Mouse (Mus musculus) limb, embryonic 11.5 days (tissue): Measurements from ENCODE around the gene Chaf1b. TPM values are rescaled to one million over a fixed set of nuclear protein-coding genes. Genes with fewer than 3 reads are reported as not detected.

Experiments used
- ATAC-seq: fragments of 200-750 bp; cut with Nextera tagmentation; 2 replicates; pipeline ENCODE4 v1.8.0; 2017; ENCODE audit warnings: low read depth; ENCODE audit not compliant: insufficient number of reproducible peaks, low FRiP score, low TSS enrichment
- DNase-seq: peaks from one replicate; pipeline ENCODE4 v3.0.0-alpha.2; 2015; ENCODE audit warnings: low spot score
- H3K27ac ChIP-seq: fragments of 300-500 bp; sonication (generic); replicated peaks from 2 replicates; pipeline ENCODE4 v1.5.1; 2014; ENCODE audit warnings: low read depth, mild to moderate bottlenecking, low read length
- H3K27me3 ChIP-seq: fragments of 300-500 bp; sonication (generic); 2 replicates; pipeline ENCODE4 v1.6.1; 2014; ENCODE audit warnings: mild to moderate bottlenecking, low read length, mixed read lengths; ENCODE audit not compliant: control insufficient read depth, insufficient read depth
- H3K36me3 ChIP-seq: fragments of 300-500 bp; sonication (generic); 2 replicates; pipeline ENCODE4 v1.6.1; 2014; ENCODE audit warnings: mild to moderate bottlenecking, low read length, moderate library complexity, mixed read lengths; ENCODE audit not compliant: control insufficient read depth, insufficient read depth
- H3K4me1 ChIP-seq: fragments of 300-500 bp; sonication (generic); 2 replicates; pipeline ENCODE4 v1.6.1; 2014; ENCODE audit warnings: low read length, mixed read lengths; ENCODE audit not compliant: control insufficient read depth, insufficient read depth
- H3K4me2 ChIP-seq: fragments of 300-500 bp; sonication (generic); 2 replicates; pipeline ENCODE4 v1.6.1; 2014; ENCODE audit warnings: low read depth, mild to moderate bottlenecking, moderate library complexity; ENCODE audit not compliant: severe bottlenecking
- H3K4me3 ChIP-seq: fragments of 300-500 bp; sonication (generic); 2 replicates; pipeline ENCODE4 v1.5.1; 2014; ENCODE audit warnings: low read depth, low read length
- H3K9ac ChIP-seq: fragments of 300-500 bp; sonication (generic); 2 replicates; pipeline ENCODE4 v1.6.1; 2014; ENCODE audit warnings: mild to moderate bottlenecking, low read length
- H3K9me3 ChIP-seq: fragments of 300-500 bp; sonication (generic); 2 replicates; pipeline ENCODE4 v1.6.1; 2016; ENCODE audit warnings: low read length; ENCODE audit not compliant: control insufficient read depth
- WGBS: fragments of 180-500 bp; shearing (Covaris S2); extraction: QIAGEN DNeasy Blood & Tissue Kit; methylation state at CpG from one replicate; pipeline ENCODE4 v1.1.7; 2014; 5-methylcytosine and 5-hydroxymethylcytosine counted together
- polyA plus RNA-seq: library from polyadenylated mRNA; unstranded; fragments of >200 nt; fragmentation: Nextera tagmentation; extraction: Ambion mirVana; gene quantifications from 2 replicates; pipeline ENCODE4 v1.2.1, GENCODE M21; 2014

Gene Chaf1b
- polyA plus RNA-seq, 1 experiment from 2014 or later, result 121 TPM

DNA sequence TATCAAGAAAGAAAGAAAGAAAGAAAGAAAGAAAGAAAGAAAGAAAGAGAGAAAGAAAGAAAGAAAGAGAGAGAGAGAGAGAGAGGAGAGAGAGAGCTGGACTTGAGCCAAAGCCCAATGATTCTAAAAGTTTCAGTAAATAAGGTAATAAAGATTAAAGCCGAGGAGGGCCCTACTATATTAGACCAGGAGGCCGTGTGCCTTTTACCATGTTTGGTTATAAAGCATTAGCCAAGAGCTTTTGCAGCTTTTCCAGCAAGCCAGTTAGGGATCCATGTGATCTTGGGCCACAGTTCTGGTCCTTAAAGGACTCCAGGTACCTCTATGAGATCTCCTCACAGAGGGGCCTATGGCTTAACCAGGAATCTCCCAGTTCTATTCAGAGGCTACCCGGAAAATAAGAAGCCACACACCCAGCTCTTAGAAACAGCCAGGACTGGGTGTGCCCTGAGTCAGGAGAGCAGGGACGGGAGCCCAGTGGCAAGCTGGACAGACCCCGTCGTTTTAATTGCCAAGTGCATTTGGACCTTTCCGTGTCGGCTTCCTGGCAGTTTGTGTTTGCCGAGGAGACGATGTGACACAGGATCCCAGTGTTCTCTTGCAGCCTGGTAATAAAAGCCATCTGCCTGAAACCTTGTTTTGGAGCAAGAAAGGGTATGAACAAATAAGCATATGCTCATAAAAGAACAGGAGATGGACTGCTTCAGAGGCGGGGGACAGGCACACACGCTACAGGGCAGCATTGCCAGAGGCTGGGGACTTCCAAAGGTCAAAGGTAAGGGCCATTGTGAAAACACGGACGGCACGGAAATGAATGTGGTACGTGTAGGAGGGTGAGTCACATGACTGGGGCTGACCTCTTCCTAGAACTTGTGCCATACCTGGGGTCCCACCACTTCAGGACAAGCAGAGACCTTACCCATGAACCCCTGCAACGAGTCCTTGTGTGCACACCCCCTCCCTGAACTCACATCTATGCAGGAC is 48.8 kb downstream of the Chaf1b start:
- ATAC-seq (no peak), DNase-seq (no peak)
- H3K4me3 ChIP-seq, result no peak overlapping the region
- H3K27me3 ChIP-seq, result peaks cover 9% of the 10 kb centered on the region; the same call in 1 of the 2 replicates
- no peak overlapping the region for H3K9ac ChIP-seq
- H3K4me2 ChIP-seq, result no peak overlapping the region
- no peak overlapping the region; the same call in 1 of the 2 replicates for H3K27ac ChIP-seq
- no peaks in the 10 kb centered on the region for H3K36me3 ChIP-seq
- no peaks in the 10 kb centered on the region for H3K9me3 ChIP-seq
- WGBS, result 22% methylated on average over 17 of the region's 17 CpGs
- H3K4me1 ChIP-seq, result peaks cover 7% of the 10 kb centered on the region; the same call in 1 of the 2 replicates

DNA sequence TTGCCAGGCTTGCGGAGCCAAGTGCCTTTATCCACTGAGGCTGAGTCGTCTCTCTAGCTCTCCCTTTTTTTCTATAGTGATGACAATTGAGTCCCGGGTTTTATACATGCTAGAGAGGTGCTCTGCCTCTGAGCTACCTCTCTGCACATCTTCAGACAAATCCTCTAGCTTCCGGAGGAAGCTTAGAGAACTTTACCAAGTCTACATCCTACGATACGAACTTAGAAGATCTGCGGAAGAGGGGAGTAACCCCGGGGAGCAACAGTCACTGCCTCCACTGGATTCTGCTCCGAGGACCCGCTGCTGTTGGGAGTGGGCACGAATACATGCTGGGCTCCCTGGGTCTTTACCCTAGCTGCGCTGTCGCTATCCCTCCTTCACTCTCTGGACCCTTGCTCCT is 50.9 kb downstream of the Chaf1b start:
- Histone ChIP-seq H3K27ac (no peak overlapping the region), H3K4me2 (no peak overlapping the region), H3K27me3 (peaks cover 5% of the 10 kb centered on the region; the same call in 1 of the 2 replicates), H3K4me1 (peaks cover 16% of the 10 kb centered on the region), H3K36me3 (no peaks in the 10 kb centered on the region), H3K9ac (no peak overlapping the region), H3K9me3 (no peaks in the 10 kb centered on the region), H3K4me3 (no peak overlapping the region)
- no peak for DNase-seq
- ATAC-seq, result no peak
- WGBS, result 13% methylated on average over 13 of the region's 13 CpGs

DNA sequence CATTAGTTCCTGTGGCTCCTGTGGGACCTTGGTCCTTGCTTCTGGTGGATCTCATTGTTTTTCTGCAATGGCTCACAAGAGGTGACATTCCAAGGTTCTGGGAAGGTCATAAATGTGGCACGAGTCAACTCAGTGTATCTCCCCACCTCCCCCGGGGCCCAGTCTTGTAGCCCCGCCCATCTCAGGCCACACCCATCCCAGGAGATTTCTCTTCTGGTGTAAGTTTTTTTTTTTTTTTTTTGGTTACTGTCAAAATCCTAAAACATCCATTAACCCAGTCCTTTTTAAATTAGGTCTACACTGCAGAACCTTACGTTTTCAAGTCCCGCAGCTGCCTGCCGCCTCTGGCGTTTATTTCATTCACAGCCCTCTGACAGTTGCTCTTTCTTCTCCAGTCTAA is 51.3 kb downstream of the Chaf1b start:
- H3K9ac ChIP-seq, result no peak overlapping the region
- no peak overlapping the region for H3K4me2 ChIP-seq
- ATAC-seq, result no peak
- H3K9me3 ChIP-seq, result no peaks in the 10 kb centered on the region
- no peak for DNase-seq
- no peak overlapping the region for H3K4me3 ChIP-seq
- no peak overlapping the region for H3K27ac ChIP-seq
- peaks cover 20% of the 10 kb centered on the region for H3K4me1 ChIP-seq
- no peaks in the 10 kb centered on the region for H3K36me3 ChIP-seq
- H3K27me3 ChIP-seq, result peaks cover 5% of the 10 kb centered on the region; the same call in 1 of the 2 replicates
- 19% methylated on average over 7 of the region's 7 CpGs for WGBS

DNA sequence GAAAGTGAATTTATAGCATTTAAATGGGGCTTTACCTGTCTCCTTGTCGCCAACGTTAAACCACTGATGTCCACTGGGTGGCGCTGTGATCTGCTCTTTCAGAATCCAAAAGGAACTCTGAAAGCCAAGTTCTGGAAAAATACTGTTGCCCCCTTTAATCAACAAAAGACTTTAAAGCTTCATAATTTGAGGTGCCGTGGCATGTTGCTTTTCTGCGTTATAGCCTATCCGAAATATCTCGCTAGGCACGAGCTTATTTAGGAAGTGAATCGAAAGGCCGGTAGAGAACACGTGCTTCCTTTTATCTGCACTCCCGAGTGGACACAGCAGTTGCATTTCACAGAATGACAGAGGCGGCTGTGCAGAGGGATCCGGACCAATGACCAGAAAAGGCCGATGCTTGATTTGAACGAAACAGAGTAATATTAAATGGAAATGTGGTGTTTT is 54.7 kb downstream of the Chaf1b start:
- H3K27me3 ChIP-seq, result peaks cover 5% of the 10 kb centered on the region; the same call in 1 of the 2 replicates
- ATAC-seq, result no peak

DNA sequence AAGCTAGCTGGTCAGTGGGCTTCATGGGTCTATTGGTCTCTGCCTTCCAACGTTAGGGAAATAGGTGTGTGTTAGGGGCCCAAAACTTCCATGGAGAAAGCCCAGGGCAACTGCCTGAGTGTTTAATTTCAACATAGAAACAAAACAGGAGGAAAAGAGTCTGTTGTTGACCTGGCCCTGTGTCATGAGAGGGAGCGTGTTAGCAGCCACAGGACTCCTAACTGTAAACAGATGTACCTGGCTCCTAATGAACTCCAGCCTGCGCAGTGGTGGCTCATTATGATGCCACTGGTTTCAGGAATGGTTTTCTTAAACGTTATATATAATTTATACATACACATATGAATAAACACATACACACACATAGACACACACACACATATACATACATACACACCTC is 56.3 kb downstream of the Chaf1b start:
- peak; percentile 75 for DNase-seq
- Histone ChIP-seq H3K27me3 (peaks cover 3% of the 10 kb centered on the region; the same call in 1 of the 2 replicates), H3K9me3 (no peaks in the 10 kb centered on the region), H3K4me3 (no peak overlapping the region), H3K4me1 (peaks cover 27% of the 10 kb centered on the region), H3K9ac (no peak overlapping the region; the same call in 1 of the 2 replicates), H3K4me2 (no peak overlapping the region), H3K36me3 (no peaks in the 10 kb centered on the region), H3K27ac (peak overlapping the region; percentile 54; the same call in 1 of the 2 replicates)
- 7% methylated on average over 4 of the region's 4 CpGs for WGBS
- ATAC-seq, result no peak

More for the DNA sequence above, 54.7 kb downstream of the Chaf1b start:
- Histone ChIP-seq H3K4me1 (peaks cover 27% of the 10 kb centered on the region), H3K4me3 (no peak overlapping the region), H3K27ac (no peak overlapping the region), H3K36me3 (no peaks in the 10 kb centered on the region), H3K9me3 (no peaks in the 10 kb centered on the region), H3K4me2 (peak overlapping the region; percentile 39), H3K9ac (no peak overlapping the region)
- 18% methylated on average over 16 of the region's 16 CpGs for WGBS
- DNase-seq, result peak; percentile 92

DNA sequence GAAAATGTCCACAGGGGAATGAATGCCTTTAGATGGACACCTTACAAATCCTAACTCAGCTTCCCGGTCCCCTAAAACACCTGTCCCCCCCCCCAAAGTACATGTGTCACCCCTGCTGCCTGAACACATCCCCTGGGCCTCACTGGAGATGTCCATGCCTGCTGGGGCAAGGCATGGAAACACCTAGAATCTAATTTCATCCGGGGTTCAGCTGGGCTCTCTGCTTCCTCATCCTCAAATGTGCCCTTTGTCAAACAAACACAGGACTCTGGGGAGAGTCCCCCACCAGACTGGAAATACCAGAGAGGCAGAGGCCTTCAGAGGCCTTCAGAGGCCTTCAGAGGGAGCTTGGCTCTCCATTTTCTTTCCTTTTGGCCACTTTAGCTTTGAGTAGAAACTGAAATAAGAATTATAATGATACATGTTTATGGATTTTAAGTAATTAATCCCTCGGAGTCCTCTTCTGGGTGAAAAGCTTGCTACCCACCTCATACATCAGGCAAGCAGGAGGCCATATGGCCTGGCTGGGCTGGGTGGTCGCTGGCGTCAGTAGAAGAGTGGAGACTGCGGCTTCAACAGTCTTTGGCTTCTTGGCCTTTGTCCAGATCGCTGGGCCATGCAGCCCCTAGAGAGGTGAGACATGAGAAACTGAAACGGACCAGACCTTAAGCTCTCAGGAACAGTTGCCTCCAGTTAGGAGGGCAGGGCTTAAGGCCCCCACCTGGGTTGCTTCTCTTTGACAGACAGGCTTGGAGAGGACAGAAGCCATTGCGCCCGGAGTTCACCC is 58.3 kb downstream of the Chaf1b start:
- Histone ChIP-seq H3K27ac (no peak overlapping the region), H3K4me2 (no peak overlapping the region), H3K36me3 (no peaks in the 10 kb centered on the region), H3K27me3 (no peaks in the 10 kb centered on the region), H3K9ac (no peak overlapping the region), H3K9me3 (no peaks in the 10 kb centered on the region), H3K4me1 (peaks cover 27% of the 10 kb centered on the region), H3K4me3 (no peak overlapping the region)
- DNase-seq (no peak), ATAC-seq (no peak)
- 83% methylated on average over 10 of the region's 10 CpGs for WGBS

DNA sequence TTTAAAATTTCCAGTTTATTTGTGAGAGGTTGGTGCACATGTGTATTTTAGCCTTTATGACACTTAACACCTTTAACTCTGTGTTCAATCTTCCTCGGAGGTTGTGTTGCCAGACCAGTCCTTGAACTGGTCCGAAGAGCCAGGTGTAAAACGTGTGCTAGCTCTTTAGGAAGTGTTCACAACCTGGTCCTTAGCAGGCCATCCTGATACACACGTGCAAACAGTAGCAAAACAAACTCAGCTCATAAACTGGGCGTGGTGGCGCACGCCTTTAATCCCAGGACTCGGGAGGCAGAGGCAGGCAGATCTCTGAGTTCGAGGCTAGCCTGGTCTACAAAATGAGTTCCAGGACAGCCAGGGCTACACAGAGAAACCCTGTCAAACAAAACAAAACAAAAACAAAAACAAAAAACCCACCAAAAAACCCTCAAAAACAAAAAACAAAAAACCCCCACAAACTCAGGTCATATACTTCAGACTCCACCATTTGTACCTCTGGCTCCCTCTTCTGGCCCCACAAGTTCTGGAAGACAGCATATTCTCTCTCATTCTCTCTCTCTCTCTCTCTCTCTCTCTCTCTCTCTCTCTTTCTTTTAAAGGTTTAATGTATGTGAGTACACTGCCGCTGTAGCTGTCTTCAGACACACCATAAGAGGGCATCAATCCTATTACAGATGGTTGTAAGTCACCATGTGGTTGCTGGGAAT is 59.2 kb downstream of the Chaf1b start:
- no peak overlapping the region for H3K27ac ChIP-seq
- 88% methylated on average over 10 of the region's 10 CpGs for WGBS
- no peak overlapping the region for H3K4me2 ChIP-seq
- no peak overlapping the region for H3K9ac ChIP-seq
- H3K4me3 ChIP-seq, result no peak overlapping the region
- H3K36me3 ChIP-seq, result no peaks in the 10 kb centered on the region
- H3K9me3 ChIP-seq, result no peaks in the 10 kb centered on the region
- H3K4me1 ChIP-seq, result peaks cover 27% of the 10 kb centered on the region
- no peak for DNase-seq
- H3K27me3 ChIP-seq, result no peaks in the 10 kb centered on the region
- ATAC-seq, result no peak

DNA sequence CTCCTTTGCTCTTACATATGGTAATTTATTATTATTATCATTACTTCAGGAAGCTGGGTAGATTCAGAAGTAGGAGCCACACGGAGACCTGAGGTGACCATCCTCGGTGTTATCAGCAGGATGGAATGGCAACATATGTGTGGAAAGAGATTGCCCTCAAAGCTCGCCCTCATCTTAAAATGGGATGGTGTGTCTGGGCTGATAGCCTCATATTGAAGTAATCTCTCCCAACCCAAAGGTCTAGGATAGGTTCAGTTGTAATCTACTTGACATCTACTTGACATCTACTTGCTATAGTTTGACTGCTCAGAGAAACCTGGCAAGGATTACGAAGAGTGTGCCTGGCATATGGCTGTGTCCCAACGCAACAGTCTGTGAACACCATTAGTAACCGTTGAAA is 60.6 kb downstream of the Chaf1b start:
- H3K36me3 ChIP-seq, result no peaks in the 10 kb centered on the region
- ATAC-seq, result no peak
- WGBS, result 72% methylated on average over 6 of the region's 6 CpGs

More for the DNA sequence above, 60.6 kb downstream of the Chaf1b start:
- peaks cover 22% of the 10 kb centered on the region for H3K4me1 ChIP-seq
- no peaks in the 10 kb centered on the region for H3K9me3 ChIP-seq
- no peak overlapping the region for H3K9ac ChIP-seq
- H3K4me2 ChIP-seq, result no peak overlapping the region
- no peak overlapping the region for H3K27ac ChIP-seq
- no peak for DNase-seq
- no peak overlapping the region for H3K4me3 ChIP-seq
- no peaks in the 10 kb centered on the region for H3K27me3 ChIP-seq
